Mouse (Mus musculus): ENCODE measurements around the gene Ttf2. TPM values are rescaled to one million over a fixed set of nuclear protein-coding genes. Genes with fewer than 3 reads are reported as not detected.

The Ttf2 gene
- polyA plus RNA-seq, 1 experiment = 1.1 TPM

DNA sequence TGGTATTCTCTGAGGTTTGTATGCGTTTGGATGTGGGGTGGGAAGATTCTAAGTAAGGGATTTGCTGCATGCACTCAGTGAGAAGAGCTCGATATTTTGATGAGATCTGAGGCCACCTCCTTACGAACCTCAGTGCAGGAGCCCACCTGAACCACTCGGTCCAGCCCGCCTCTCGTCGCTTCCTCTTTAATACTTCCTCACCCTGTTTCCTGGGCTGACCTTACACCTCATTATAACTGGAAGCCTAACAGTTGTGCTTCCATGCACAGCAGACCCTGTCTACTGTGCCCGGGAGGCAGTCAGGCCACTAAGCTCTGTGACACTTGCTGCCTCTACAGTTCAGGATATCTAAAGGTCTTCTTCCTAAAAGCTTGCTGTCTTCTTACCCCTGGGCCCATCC is 9.8 kb upstream of the Ttf2 start:
- Histone ChIP-seq H3K4me3 (ENCODE audit: low read depth, low read length) (no peak overlapping the region), H3K4me1 (ENCODE audit: control insufficient read depth, insufficient read depth, insufficient read length, low read length) (no peaks in the 10 kb centered on the region), H3K27me3 (ENCODE audit: control insufficient read depth, insufficient read depth, low read length) (no peaks in the 10 kb centered on the region), H3K27ac (ENCODE audit: insufficient read depth, low read depth, low read length) (no peak overlapping the region), H3K36me3 (ENCODE audit: control insufficient read depth, insufficient read depth, low read length) (no peaks in the 10 kb centered on the region)
- TF ChIP-seq CTCF (IDR thresholded peaks at IDR 0.05; ENCODE audit: extremely low read depth, insufficient read length, insufficient replicate concordance, low read depth, low read length) (no peak), POLR2A (IDR thresholded peaks at IDR 0.05; ENCODE audit: low read depth, low read length) (no peak)
- WGBS = 72% methylated on average over 8 of the region's 8 CpGs

DNA sequence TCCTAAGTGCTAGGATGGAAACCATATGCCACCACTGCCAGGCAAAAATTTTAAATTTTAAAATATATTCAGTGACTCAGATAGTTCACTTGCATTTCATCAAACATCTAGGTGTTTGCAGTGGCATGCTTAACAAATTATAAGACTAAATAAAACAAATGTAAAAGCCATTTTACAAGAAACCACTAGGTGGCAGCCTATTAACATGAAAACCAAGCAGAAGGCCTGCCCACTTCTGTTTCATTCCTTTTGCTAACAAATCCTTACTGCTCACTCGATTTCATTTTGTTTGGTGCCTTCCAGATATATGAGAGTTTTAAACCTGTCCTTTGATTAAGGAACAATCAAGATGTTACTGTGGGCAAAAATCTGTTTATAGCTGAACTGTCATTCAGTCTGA is 4.4 kb upstream of the Ttf2 start:
- Histone ChIP-seq H3K4me1 (ENCODE audit: control insufficient read depth, insufficient read depth, insufficient read length, low read length) (0 out of 2 replicates have a peak, but pooled peaks cover 4% of the 10 kb centered on the region), H3K27ac (ENCODE audit: insufficient read depth, low read depth, low read length) (no peak overlapping the region), H3K27me3 (ENCODE audit: control insufficient read depth, insufficient read depth, low read length) (no peaks in the 10 kb centered on the region), H3K4me3 (ENCODE audit: low read depth, low read length) (no peak overlapping the region), H3K36me3 (ENCODE audit: control insufficient read depth, insufficient read depth, low read length) (no peaks in the 10 kb centered on the region)
- WGBS = 0% methylated on average over 1 of the region's 1 CpGs
- TF ChIP-seq POLR2A (IDR thresholded peaks at IDR 0.05; ENCODE audit: low read depth, low read length) (no peak), CTCF (IDR thresholded peaks at IDR 0.05; ENCODE audit: extremely low read depth, insufficient read length, insufficient replicate concordance, low read depth, low read length) (no peak)

DNA sequence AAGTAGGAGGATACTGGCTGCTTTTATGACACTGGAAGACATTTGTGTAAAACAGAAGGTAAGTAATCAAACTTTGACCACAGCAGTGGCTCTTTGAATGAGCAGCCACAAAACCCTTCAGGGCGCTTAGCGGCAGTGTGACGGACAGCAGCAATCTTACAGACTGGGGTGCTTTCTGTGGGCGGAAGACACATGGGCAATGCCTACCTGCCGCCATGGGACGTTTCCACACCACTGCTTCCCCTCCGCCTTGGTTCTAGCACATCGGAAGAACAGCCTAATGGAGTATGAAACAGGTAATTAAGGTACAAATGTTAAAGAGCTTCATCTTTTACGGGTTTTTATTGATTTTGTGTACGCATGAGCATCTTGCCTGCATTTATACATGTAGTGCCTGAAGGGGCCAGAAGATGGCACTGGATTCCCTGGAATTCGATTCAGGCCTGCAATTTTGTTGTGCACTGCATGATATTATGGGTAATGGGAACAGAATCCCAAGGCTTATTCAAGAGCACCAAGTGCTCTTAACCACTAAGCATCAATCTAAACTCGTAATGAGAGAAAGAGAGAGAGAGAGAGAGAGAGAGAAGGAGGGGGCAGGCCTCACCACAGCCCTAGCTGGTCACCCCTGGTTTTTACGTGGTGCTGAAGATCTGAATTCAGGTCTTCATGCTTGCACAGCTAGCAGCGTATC is 5.5 kb downstream of the Ttf2 start:
- Histone ChIP-seq H3K27ac (ENCODE audit: insufficient read depth, low read depth, low read length) (no peak overlapping the region), H3K36me3 (ENCODE audit: control insufficient read depth, insufficient read depth, low read length) (peaks cover 34% of the 10 kb centered on the region), H3K4me3 (ENCODE audit: low read depth, low read length) (no peak overlapping the region), H3K4me1 (ENCODE audit: control insufficient read depth, insufficient read depth, insufficient read length, low read length) (no peaks in the 10 kb centered on the region), H3K27me3 (ENCODE audit: control insufficient read depth, insufficient read depth, low read length) (no peaks in the 10 kb centered on the region)
- TF ChIP-seq CTCF (IDR thresholded peaks at IDR 0.05; ENCODE audit: extremely low read depth, insufficient read length, insufficient replicate concordance, low read depth, low read length) = no peak
- no peak for TF ChIP-seq POLR2A (IDR thresholded peaks at IDR 0.05; ENCODE audit: low read depth, low read length)
- 79% methylated on average over 14 of the region's 14 CpGs for WGBS

DNA sequence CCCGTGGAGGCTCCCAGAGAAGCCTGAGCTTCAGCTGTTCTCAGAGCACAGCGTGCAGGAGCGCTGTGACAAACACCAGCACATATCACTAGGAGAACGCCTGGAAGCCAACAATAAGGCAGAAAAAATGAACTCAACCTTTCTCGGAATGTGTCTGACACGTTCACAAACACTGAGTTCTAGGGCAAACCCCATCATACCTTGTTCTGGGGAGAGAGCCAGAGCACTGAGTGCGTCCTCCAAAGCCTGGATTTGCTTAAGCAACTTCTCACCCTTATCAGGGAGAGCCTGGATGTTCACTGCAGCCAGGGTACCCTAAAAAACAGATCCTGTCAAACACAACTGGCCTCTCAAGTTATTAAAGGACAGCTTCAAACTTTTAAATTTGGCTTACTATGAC is 8.0 kb downstream of the Ttf2 start:
- H3K4me1 ChIP-seq (ENCODE audit: control insufficient read depth, insufficient read depth, insufficient read length, low read length) = no peaks in the 10 kb centered on the region
- WGBS = 92% methylated on average over 7 of the region's 7 CpGs
- TF ChIP-seq POLR2A (IDR thresholded peaks at IDR 0.05; ENCODE audit: low read depth, low read length) (no peak), CTCF (IDR thresholded peaks at IDR 0.05; ENCODE audit: extremely low read depth, insufficient read length, insufficient replicate concordance, low read depth, low read length) (no peak)
- no peak overlapping the region for H3K27ac ChIP-seq (ENCODE audit: insufficient read depth, low read depth, low read length)
- H3K4me3 ChIP-seq (ENCODE audit: low read depth, low read length) = no peak overlapping the region
- peaks cover 41% of the 10 kb centered on the region for H3K36me3 ChIP-seq (ENCODE audit: control insufficient read depth, insufficient read depth, low read length)
- H3K27me3 ChIP-seq (ENCODE audit: control insufficient read depth, insufficient read depth, low read length) = no peaks in the 10 kb centered on the region

DNA sequence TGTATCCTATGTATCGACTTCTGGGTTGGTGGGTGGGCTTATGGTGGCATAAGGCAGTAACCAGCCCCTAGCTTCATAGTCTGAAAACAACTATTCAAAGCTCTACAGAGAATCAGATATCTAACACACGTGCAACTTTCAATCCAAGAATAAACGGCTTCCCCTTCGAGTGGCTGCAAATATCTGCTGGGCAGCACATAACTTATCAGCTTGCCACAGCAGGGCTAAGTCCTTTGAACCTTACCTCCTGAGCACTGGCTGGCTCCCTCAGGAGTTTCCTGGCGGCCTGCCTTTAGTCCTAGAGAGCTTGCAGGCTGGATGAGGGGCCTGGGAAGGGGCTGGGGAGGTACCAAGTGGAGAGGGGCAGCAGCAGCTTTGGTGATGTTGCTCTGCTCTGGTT is 8.5 kb downstream of the Ttf2 start:
- H3K4me3 ChIP-seq (ENCODE audit: low read depth, low read length) = no peak overlapping the region
- H3K4me1 ChIP-seq (ENCODE audit: control insufficient read depth, insufficient read depth, insufficient read length, low read length) = no peaks in the 10 kb centered on the region
- no peak overlapping the region for H3K27ac ChIP-seq (ENCODE audit: insufficient read depth, low read depth, low read length)
- TF ChIP-seq CTCF (IDR thresholded peaks at IDR 0.05; ENCODE audit: extremely low read depth, insufficient read length, insufficient replicate concordance, low read depth, low read length) (no peak), POLR2A (IDR thresholded peaks at IDR 0.05; ENCODE audit: low read depth, low read length) (no peak)
- 73% methylated on average over 5 of the region's 5 CpGs for WGBS
- no peaks in the 10 kb centered on the region for H3K27me3 ChIP-seq (ENCODE audit: control insufficient read depth, insufficient read depth, low read length)
- peaks cover 41% of the 10 kb centered on the region for H3K36me3 ChIP-seq (ENCODE audit: control insufficient read depth, insufficient read depth, low read length)

DNA sequence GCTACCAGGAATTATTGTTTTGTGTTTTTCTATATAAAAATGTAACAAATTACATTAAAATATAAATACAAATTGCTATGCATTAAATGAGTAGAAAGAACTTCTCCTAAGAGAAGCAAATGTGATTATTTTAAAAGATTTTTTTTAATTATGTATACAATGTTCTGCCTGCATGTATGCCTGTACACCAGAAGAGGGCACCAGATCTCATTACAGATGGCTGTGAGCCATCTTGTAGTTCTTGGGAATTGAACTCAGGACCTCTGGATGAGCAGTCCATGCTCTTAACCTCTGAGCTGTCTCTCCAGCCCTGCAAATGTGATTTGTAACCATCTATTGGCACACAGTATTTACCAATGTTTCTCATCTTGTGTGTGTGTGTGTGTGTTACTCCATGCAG is 14.8 kb downstream of the Ttf2 start:
- Histone ChIP-seq H3K27ac (ENCODE audit: insufficient read depth, low read depth, low read length) (no peak overlapping the region), H3K4me3 (ENCODE audit: low read depth, low read length) (no peak overlapping the region), H3K36me3 (ENCODE audit: control insufficient read depth, insufficient read depth, low read length) (peaks cover 35% of the 10 kb centered on the region), H3K27me3 (ENCODE audit: control insufficient read depth, insufficient read depth, low read length) (no peaks in the 10 kb centered on the region), H3K4me1 (ENCODE audit: control insufficient read depth, insufficient read depth, insufficient read length, low read length) (no peaks in the 10 kb centered on the region)
- TF ChIP-seq POLR2A (IDR thresholded peaks at IDR 0.05; ENCODE audit: low read depth, low read length) (no peak), CTCF (IDR thresholded peaks at IDR 0.05; ENCODE audit: extremely low read depth, insufficient read length, insufficient replicate concordance, low read depth, low read length) (no peak)

DNA sequence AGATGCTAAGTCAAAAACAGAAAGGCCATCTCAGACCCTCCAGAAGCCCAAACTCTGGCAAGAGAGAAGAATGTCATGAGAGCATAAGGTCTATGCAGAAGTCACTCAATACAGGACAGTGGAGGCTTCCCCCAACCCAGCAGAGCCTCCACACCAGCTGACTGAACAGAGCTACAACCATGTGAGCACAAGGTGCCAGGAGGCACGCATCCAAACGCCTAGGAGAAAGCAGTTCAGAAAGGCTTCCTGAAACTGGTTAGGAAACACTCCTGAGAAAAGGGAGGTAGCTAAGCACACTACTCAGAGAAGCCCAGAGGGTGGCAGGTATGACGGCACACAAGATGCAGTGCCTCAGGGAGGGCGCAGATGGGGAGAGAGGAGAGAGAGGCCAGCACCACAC is 17.9 kb downstream of the Ttf2 start:
- TF ChIP-seq CTCF (IDR thresholded peaks at IDR 0.05; ENCODE audit: extremely low read depth, insufficient read length, insufficient replicate concordance, low read depth, low read length) (no peak), POLR2A (IDR thresholded peaks at IDR 0.05; ENCODE audit: low read depth, low read length) (no peak)
- H3K36me3 ChIP-seq (ENCODE audit: control insufficient read depth, insufficient read depth, low read length) = peaks cover 44% of the 10 kb centered on the region
- no peaks in the 10 kb centered on the region for H3K27me3 ChIP-seq (ENCODE audit: control insufficient read depth, insufficient read depth, low read length)
- no peak overlapping the region for H3K4me3 ChIP-seq (ENCODE audit: low read depth, low read length)
- 90% methylated on average over 4 of the region's 4 CpGs for WGBS
- no peaks in the 10 kb centered on the region for H3K4me1 ChIP-seq (ENCODE audit: control insufficient read depth, insufficient read depth, insufficient read length, low read length)
- no peak overlapping the region for H3K27ac ChIP-seq (ENCODE audit: insufficient read depth, low read depth, low read length)

Measured in small intestine, adult 2 months (tissue).